Mouse (Mus musculus): Measurements from ENCODE around the gene Gm11020.
"Not testable (repeated sequence)": the region's sequence is repeated elsewhere in the genome, so short reads cannot be mapped to it uniquely, and the experiment has no call there.

- TF ChIP-seq CTCF (IDR thresholded peaks at IDR 0.05; ENCODE audit: extremely low read depth, insufficient read length, insufficient replicate concordance, low read depth, low read length); POLR2A (IDR thresholded peaks at IDR 0.05; ENCODE audit: low read depth, low read length): not testable (repeated sequence)
Observed at GRCm38 (mm10) chr8:104309441-104310155, 11.8 kb upstream of the Gm11020 start, which contains the start of the genes Gm45711 and Cmtm1.

All from small intestine, adult 2 months (tissue).